In the genomic region with DNA sequence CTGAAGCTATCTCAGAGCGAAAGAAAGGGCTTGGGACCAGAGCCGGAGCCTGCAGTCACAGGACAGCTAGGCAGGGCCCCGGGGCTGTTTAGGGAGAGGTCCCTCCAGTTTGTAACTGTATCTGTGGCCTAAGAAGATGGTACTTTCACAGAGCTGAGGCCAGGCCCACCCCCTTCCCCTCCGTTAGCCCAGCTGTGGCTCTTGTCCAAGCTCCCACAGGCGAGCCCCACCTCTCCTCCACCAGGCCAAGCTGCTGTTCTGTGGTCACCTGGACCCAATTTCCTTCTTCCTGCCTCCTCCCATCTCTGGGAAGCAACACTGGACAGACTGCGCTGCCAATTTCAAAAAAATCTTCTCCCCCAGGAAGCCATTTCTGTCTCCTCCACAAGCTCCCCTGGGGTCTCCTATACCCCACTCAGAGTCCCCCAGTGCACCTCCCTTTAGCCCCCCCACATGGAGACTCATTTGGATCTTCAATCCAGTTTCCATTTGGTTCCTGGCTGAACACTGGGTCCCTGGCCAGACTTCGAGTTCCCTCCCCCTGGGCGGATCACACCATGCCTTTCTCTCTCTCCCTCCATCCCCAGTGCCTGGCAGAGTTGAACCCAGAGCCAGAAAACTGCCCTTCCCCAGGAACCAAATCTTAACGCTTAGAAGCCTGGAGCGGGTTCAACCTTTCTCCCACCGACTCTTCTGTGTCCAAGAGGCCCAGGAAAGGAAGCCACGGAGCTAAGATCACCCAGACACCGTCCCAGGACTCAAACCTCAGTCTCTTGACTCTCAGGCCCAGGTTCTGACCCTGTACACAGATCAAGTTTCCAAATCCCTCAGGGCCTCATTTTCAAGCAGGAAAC, we compare ENCODE assay signal across 9 mouse cellular contexts. TPM values are rescaled to one million over a fixed set of nuclear protein-coding genes. Genes with fewer than 3 reads are reported as not detected.
DNase-seq lines count a peak whose midpoint lies in the region; ATAC-seq and TF ChIP-seq lines count a peak whose summit lies in the region.
"Had no signal": no experiment of that assay in that cellular context is flagged by ENCODE, and none has a peak within 500 bp of the region (broad histone marks: within the 10 kb centered on the region; RNA-seq: fewer than 3 reads in every experiment).

No protein-coding gene starts in this region.

- H3K9me3 ChIP-seq in intestine, embryonic 16.5 days (ENCODE audit: control insufficient read depth, low read length) = no peaks in the 10 kb centered on the region

- no peak overlapping the region for H3K9ac ChIP-seq in intestine, embryonic 16.5 days (ENCODE audit: low read depth, low read length)

- H3K4me2 ChIP-seq in intestine, embryonic 16.5 days (ENCODE audit: low read depth, low read length) = no peak overlapping the region

- no peak for TF ChIP-seq CTCF in cerebellum, adult 2 months (IDR thresholded peaks at IDR 0.05; ENCODE audit: borderline replicate concordance, insufficient read depth, low read depth, low read length)
- TF ChIP-seq CTCF in spleen, adult 2 months (IDR thresholded peaks at IDR 0.05; ENCODE audit: extremely low read depth, insufficient read depth, insufficient read length, insufficient replicate concordance) = no peak

- no peak for DNase-seq in cerebellum, adult 2 months
- DNase-seq in cerebellum, adult 11-12 months = no peak
- DNase-seq in spleen, adult 2 months (ENCODE audit: low read depth in 1 of 2, low spot score in 2 of 2) = no peak
- no peak for DNase-seq in spleen, postnatal 10 days (ENCODE audit: low spot score in 2 of 2)
- no peak for DNase-seq in right cerebral cortex, adult 18-20 months
- no peak for DNase-seq in T-cell, adult 2 months (ENCODE audit: low spot score)

- 48% methylated on average over 13 of the region's 13 CpGs for WGBS in cerebellum, adult 2 months
- 78% methylated on average over 13 of the region's 13 CpGs for WGBS in spleen, adult 2 months
- WGBS in intestine, embryonic 16.5 days = 72% methylated on average over 13 of the region's 13 CpGs

- ATAC-seq in intestine, embryonic 16.5 days = no peak
- ATAC-seq in frontal cortex, adult (ENCODE audit: low TSS enrichment) = no peak
- ATAC-seq: midbrain, embryonic 16.5 days had no signal

- H3K36me3 ChIP-seq in spleen, adult 2 months (ENCODE audit: control insufficient read depth, insufficient read depth, low read length) = no peaks in the 10 kb centered on the region
- no peaks in the 10 kb centered on the region for H3K36me3 ChIP-seq in intestine, embryonic 16.5 days (ENCODE audit: control insufficient read depth, insufficient read depth, low read length)

- no peak overlapping the region for H3K4me3 ChIP-seq in cerebellum, adult 2 months (replicated peaks; ENCODE audit: insufficient read depth, low read depth, low read length)
- no peak overlapping the region for H3K4me3 ChIP-seq in spleen, adult 2 months (ENCODE audit: extremely low read depth, insufficient read depth, insufficient read length)
- H3K4me3 ChIP-seq in intestine, embryonic 16.5 days (ENCODE audit: low read length) = no peak overlapping the region

- no peaks in the 10 kb centered on the region for H3K27me3 ChIP-seq in cerebellum, adult 2 months (ENCODE audit: control insufficient read depth, insufficient read depth, low read length)
- no peaks in the 10 kb centered on the region for H3K27me3 ChIP-seq in spleen, adult 2 months (ENCODE audit: control insufficient read depth, insufficient read depth, low read length)
- no peaks in the 10 kb centered on the region for H3K27me3 ChIP-seq in intestine, embryonic 16.5 days (replicated peaks; ENCODE audit: control insufficient read depth, insufficient read depth, low read length)

- H3K4me1 ChIP-seq in cerebellum, adult 2 months (ENCODE audit: control insufficient read depth, insufficient read depth, low read length) = peaks cover 19% of the 10 kb centered on the region
- H3K4me1 ChIP-seq in spleen, adult 2 months (ENCODE audit: control insufficient read depth, insufficient read depth, insufficient read length) = peaks cover 4% of the 10 kb centered on the region; the same call in 1 of the 2 replicates
- peaks cover 17% of the 10 kb centered on the region for H3K4me1 ChIP-seq in intestine, embryonic 16.5 days (ENCODE audit: control insufficient read depth, insufficient read depth, low read length)

- peak overlapping the region; percentile 20; the same call in 1 of the 2 replicates for H3K27ac ChIP-seq in cerebellum, adult 2 months (ENCODE audit: insufficient read depth, low read length)
- peak overlapping the region; percentile 31; the same call in 1 of the 2 replicates for H3K27ac ChIP-seq in spleen, adult 2 months (ENCODE audit: insufficient read depth, low read length)
- peak overlapping the region; percentile 14; the same call in 1 of the 2 replicates for H3K27ac ChIP-seq in intestine, embryonic 16.5 days (ENCODE audit: low read length)

- no peak for TF ChIP-seq POLR2A in cerebellum, adult 2 months (IDR thresholded peaks at IDR 0.05; ENCODE audit: borderline replicate concordance, insufficient read depth, low read length)
- TF ChIP-seq POLR2A in spleen, adult 2 months (IDR thresholded peaks at IDR 0.05; ENCODE audit: low read depth, low read length) = no peak

RNA-seq across cellular contexts. Expression of a gene that starts 21.6 kb away (rescaled TPM):
- 15.0 and 16.3 TPM in 2 replicates for polyA plus RNA-seq in cerebellum, adult 2 months (2012; rRNA removed)
- polyA plus RNA-seq in spleen, adult 2 months (2012; rRNA removed) = 76.2 and 87.6 TPM in 2 replicates
- polyA plus RNA-seq in intestine, embryonic 16.5 days (2015; fragmentation: Nextera tagmentation; extraction: Ambion mirVana) = 76.9 and 81.9 TPM in 2 replicates
